Mouse (Mus musculus): ENCODE results near the gene Nucb2. TPM values are rescaled to one million over a fixed set of nuclear protein-coding genes. Genes with fewer than 3 reads are reported as not detected.
A peak's percentile ranks its signal among the peaks of the same experiment; 100 is the strongest.

Nucb2 gene
- polyA plus RNA-seq, 1 experiment from 2014 or later: 27.4 TPM

DNA sequence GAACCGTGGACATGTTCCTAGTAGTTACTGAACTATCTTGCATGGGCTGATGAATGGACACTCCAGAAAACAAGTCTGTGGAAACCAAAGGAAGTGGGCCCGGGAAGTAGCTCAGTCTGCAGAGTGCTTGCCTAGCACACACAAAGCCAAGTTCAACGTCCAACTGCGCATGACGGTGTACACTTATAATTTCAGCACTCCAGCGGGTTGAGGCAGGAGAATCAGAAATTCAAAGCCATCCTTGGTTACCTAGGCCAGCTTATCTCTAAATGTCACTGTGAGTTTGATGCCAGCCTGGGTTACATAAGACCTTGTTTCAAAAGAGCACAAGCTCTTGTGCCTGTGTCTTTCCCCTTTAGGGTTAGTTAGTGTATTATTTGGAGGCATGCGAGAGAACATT, 10.9 kb downstream of the Nucb2 start:
- no peaks in the 10 kb centered on the region; the same call in 1 of the 2 replicates for H3K36me3 ChIP-seq (ENCODE audit: control insufficient read depth, insufficient read depth, low read length)
- WGBS: 95% methylated on average over 7 of the region's 7 CpGs
- H3K4me1 ChIP-seq (ENCODE audit: control insufficient read depth, insufficient read depth, low read length): peaks cover 6% of the 10 kb centered on the region
- H3K4me2 ChIP-seq (ENCODE audit: low read length): no peak overlapping the region
- H3K27ac ChIP-seq (ENCODE audit: low read length): no peak overlapping the region
- no peaks in the 10 kb centered on the region for H3K9me3 ChIP-seq (replicated peaks; ENCODE audit: control insufficient read depth, low read length, poor library complexity, severe bottlenecking)
- no peak overlapping the region for H3K4me3 ChIP-seq (ENCODE audit: low read depth, low read length)
- no peak for ATAC-seq
- H3K9ac ChIP-seq (ENCODE audit: low read depth, low read length): no peak overlapping the region
- no peaks in the 10 kb centered on the region for H3K27me3 ChIP-seq (ENCODE audit: control insufficient read depth, insufficient read depth, low read depth, low read length)

- Histone ChIP-seq H3K4me2 (ENCODE audit: low read length) (no peak overlapping the region), H3K36me3 (ENCODE audit: control insufficient read depth, insufficient read depth, low read length) (no peaks in the 10 kb centered on the region; the same call in 1 of the 2 replicates), H3K9ac (ENCODE audit: low read depth, low read length) (no peak overlapping the region), H3K27ac (ENCODE audit: low read length) (no peak overlapping the region), H3K4me3 (ENCODE audit: low read depth, low read length) (no peak overlapping the region), H3K27me3 (ENCODE audit: control insufficient read depth, insufficient read depth, low read depth, low read length) (no peaks in the 10 kb centered on the region), H3K9me3 (replicated peaks; ENCODE audit: control insufficient read depth, low read length, poor library complexity, severe bottlenecking) (no peaks in the 10 kb centered on the region), H3K4me1 (ENCODE audit: control insufficient read depth, insufficient read depth, low read length) (peaks cover 6% of the 10 kb centered on the region)
- no peak for ATAC-seq
- 83% methylated on average over 13 of the region's 13 CpGs for WGBS
Measured at GRCm38 (mm10) chr7:116515514-116516135, 11.5 kb downstream of the Nucb2 start.

GRCm38 (mm10) chr7:116517240-116517639, 13.1 kb downstream of the Nucb2 start:
- peaks cover 3% of the 10 kb centered on the region; the same call in 1 of the 2 replicates for H3K36me3 ChIP-seq (ENCODE audit: control insufficient read depth, insufficient read depth, low read length)
- no peaks in the 10 kb centered on the region for H3K27me3 ChIP-seq (ENCODE audit: control insufficient read depth, insufficient read depth, low read depth, low read length)
- H3K4me1 ChIP-seq (ENCODE audit: control insufficient read depth, insufficient read depth, low read length): peaks cover 6% of the 10 kb centered on the region
- 0 out of 2 replicates have a peak overlapping the region, but pooled peaks have one; percentile 32 for H3K9ac ChIP-seq (ENCODE audit: low read depth, low read length)
- no peak overlapping the region for H3K4me2 ChIP-seq (ENCODE audit: low read length)
- ATAC-seq: no peak
- no peak overlapping the region for H3K4me3 ChIP-seq (ENCODE audit: low read depth, low read length)
- no peaks in the 10 kb centered on the region for H3K9me3 ChIP-seq (replicated peaks; ENCODE audit: control insufficient read depth, low read length, poor library complexity, severe bottlenecking)
- peak overlapping the region; percentile 44; the same call in 1 of the 2 replicates for H3K27ac ChIP-seq (ENCODE audit: low read length)
- 25% methylated on average over 5 of the region's 5 CpGs for WGBS

GRCm38 (mm10) chr7:116518155-116518554, 14.0 kb downstream of the Nucb2 start:
- no peak for ATAC-seq
- no peak overlapping the region for H3K27ac ChIP-seq (ENCODE audit: low read length)
- WGBS: 94% methylated on average over 5 of the region's 5 CpGs

DNA sequence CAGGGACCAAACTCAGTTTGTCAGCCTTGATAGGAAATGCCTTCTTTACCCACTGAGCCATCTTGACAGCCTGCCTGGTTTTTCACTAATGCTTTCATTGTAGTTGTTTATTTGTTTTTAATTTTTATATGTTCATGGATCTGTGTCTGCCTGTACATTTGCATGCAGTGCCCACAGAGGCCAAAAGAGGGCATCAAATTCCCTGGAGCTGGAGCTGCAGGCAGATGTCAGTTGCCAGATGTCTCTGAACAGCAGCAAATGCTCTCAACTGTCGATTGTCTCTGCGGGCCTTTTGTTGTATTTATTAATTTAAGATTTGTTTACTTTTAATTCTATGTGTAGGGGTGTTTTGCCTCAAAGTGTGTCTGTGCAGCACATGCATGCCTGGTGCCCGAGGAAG, 15.6 kb downstream of the Nucb2 start:
- H3K27ac ChIP-seq (ENCODE audit: low read length): no peak overlapping the region
- 58% methylated on average over 3 of the region's 3 CpGs for WGBS
- no peak for ATAC-seq

More at GRCm38 (mm10) chr7:116518155-116518554, 14.0 kb downstream of the Nucb2 start:
- Histone ChIP-seq H3K27me3 (ENCODE audit: control insufficient read depth, insufficient read depth, low read depth, low read length) (no peaks in the 10 kb centered on the region), H3K9ac (ENCODE audit: low read depth, low read length) (no peak overlapping the region), H3K36me3 (ENCODE audit: control insufficient read depth, insufficient read depth, low read length) (peaks cover 6% of the 10 kb centered on the region), H3K4me3 (ENCODE audit: low read depth, low read length) (no peak overlapping the region), H3K9me3 (replicated peaks; ENCODE audit: control insufficient read depth, low read length, poor library complexity, severe bottlenecking) (no peaks in the 10 kb centered on the region), H3K4me2 (ENCODE audit: low read length) (no peak overlapping the region), H3K4me1 (ENCODE audit: control insufficient read depth, insufficient read depth, low read length) (peaks cover 6% of the 10 kb centered on the region)

DNA sequence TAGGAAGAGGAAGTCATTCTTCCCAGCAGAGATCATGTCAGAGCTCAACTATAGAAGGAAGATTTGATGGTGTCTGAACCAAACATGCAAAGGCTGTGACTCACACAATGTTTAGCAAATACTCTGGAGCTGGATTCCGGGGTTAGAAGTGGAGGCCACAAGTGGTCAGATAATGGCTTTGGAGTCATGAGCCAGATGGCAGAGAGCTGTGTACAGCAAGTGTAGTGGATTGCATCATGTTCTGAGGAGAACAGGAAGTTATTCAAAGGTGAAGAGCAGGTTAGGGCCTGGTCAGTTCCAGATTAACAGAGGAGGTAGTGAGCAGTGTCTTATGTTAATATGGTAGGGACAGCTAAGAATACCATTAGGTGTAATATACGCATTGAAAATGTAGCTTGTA, 20.4 kb downstream of the Nucb2 start:
- Histone ChIP-seq H3K4me2 (ENCODE audit: low read length) (no peak overlapping the region), H3K36me3 (ENCODE audit: control insufficient read depth, insufficient read depth, low read length) (peaks cover 31% of the 10 kb centered on the region), H3K4me3 (ENCODE audit: low read depth, low read length) (no peak overlapping the region), H3K9me3 (replicated peaks; ENCODE audit: control insufficient read depth, low read length, poor library complexity, severe bottlenecking) (no peaks in the 10 kb centered on the region), H3K4me1 (ENCODE audit: control insufficient read depth, insufficient read depth, low read length) (no peaks in the 10 kb centered on the region), H3K27ac (ENCODE audit: low read length) (no peak overlapping the region), H3K27me3 (ENCODE audit: control insufficient read depth, insufficient read depth, low read depth, low read length) (no peaks in the 10 kb centered on the region), H3K9ac (ENCODE audit: low read depth, low read length) (no peak overlapping the region)
- 89% methylated on average over 2 of the region's 2 CpGs for WGBS
- no peak for ATAC-seq

More for the DNA sequence above, 15.6 kb downstream of the Nucb2 start:
- peaks cover 6% of the 10 kb centered on the region for H3K4me1 ChIP-seq (ENCODE audit: control insufficient read depth, insufficient read depth, low read length)
- no peak overlapping the region for H3K4me3 ChIP-seq (ENCODE audit: low read depth, low read length)
- H3K36me3 ChIP-seq (ENCODE audit: control insufficient read depth, insufficient read depth, low read length): peaks cover 15% of the 10 kb centered on the region
- no peaks in the 10 kb centered on the region for H3K27me3 ChIP-seq (ENCODE audit: control insufficient read depth, insufficient read depth, low read depth, low read length)
- H3K9me3 ChIP-seq (replicated peaks; ENCODE audit: control insufficient read depth, low read length, poor library complexity, severe bottlenecking): no peaks in the 10 kb centered on the region
- no peak overlapping the region for H3K4me2 ChIP-seq (ENCODE audit: low read length)
- no peak overlapping the region for H3K9ac ChIP-seq (ENCODE audit: low read depth, low read length)

DNA sequence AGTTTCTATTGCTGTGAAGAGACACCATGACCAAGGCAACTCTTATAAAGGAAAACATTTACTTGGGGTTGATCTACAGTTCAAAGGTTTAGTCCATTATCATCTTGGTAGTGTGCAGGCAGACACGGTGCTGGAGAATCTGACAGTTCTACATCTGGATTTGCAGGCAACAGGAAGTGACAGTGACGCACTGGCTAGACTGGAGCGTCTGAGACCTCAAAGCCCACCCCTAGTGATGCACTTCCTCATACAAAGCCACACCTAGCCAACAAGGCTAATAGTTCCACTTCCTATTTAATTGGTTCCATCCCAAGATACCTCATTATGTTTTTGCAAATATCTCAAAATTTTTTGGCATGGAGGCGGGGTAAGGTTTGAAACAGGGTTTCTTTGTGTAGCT, 25.6 kb downstream of the Nucb2 start:
- Histone ChIP-seq H3K4me2 (ENCODE audit: low read length) (no peak overlapping the region), H3K27ac (ENCODE audit: low read length) (no peak overlapping the region), H3K36me3 (ENCODE audit: control insufficient read depth, insufficient read depth, low read length) (peaks cover 21% of the 10 kb centered on the region), H3K9me3 (replicated peaks; ENCODE audit: control insufficient read depth, low read length, poor library complexity, severe bottlenecking) (no peaks in the 10 kb centered on the region), H3K9ac (ENCODE audit: low read depth, low read length) (no peak overlapping the region), H3K27me3 (ENCODE audit: control insufficient read depth, insufficient read depth, low read depth, low read length) (no peaks in the 10 kb centered on the region), H3K4me3 (ENCODE audit: low read depth, low read length) (no peak overlapping the region), H3K4me1 (ENCODE audit: control insufficient read depth, insufficient read depth, low read length) (no peaks in the 10 kb centered on the region)
- no peak for ATAC-seq
- WGBS: 90% methylated on average over 4 of the region's 4 CpGs

- 91% methylated on average over 5 of the region's 5 CpGs for WGBS
- Histone ChIP-seq H3K27ac (ENCODE audit: low read length) (no peak overlapping the region), H3K4me3 (ENCODE audit: low read depth, low read length) (no peak overlapping the region), H3K27me3 (ENCODE audit: control insufficient read depth, insufficient read depth, low read depth, low read length) (no peaks in the 10 kb centered on the region), H3K4me2 (ENCODE audit: low read length) (no peak overlapping the region), H3K9me3 (replicated peaks; ENCODE audit: control insufficient read depth, low read length, poor library complexity, severe bottlenecking) (no peaks in the 10 kb centered on the region), H3K4me1 (ENCODE audit: control insufficient read depth, insufficient read depth, low read length) (no peaks in the 10 kb centered on the region), H3K9ac (ENCODE audit: low read depth, low read length) (no peak overlapping the region), H3K36me3 (ENCODE audit: control insufficient read depth, insufficient read depth, low read length) (peaks cover 21% of the 10 kb centered on the region)
- ATAC-seq: no peak
Measured at GRCm38 (mm10) chr7:116530470-116530869, 26.3 kb downstream of the Nucb2 start.

- H3K4me2 ChIP-seq (ENCODE audit: low read length): no peak overlapping the region
- H3K36me3 ChIP-seq (ENCODE audit: control insufficient read depth, insufficient read depth, low read length): peaks cover 19% of the 10 kb centered on the region
- no peak overlapping the region for H3K4me3 ChIP-seq (ENCODE audit: low read depth, low read length)
- WGBS: 82% methylated on average over 4 of the region's 4 CpGs
- no peak overlapping the region for H3K9ac ChIP-seq (ENCODE audit: low read depth, low read length)
- no peaks in the 10 kb centered on the region for H3K27me3 ChIP-seq (ENCODE audit: control insufficient read depth, insufficient read depth, low read depth, low read length)
- no peak overlapping the region for H3K27ac ChIP-seq (ENCODE audit: low read length)
- ATAC-seq: 0 out of 2 replicates have a peak, but pooled peaks have one; percentile 72
- no peaks in the 10 kb centered on the region for H3K4me1 ChIP-seq (ENCODE audit: control insufficient read depth, insufficient read depth, low read length)
- no peaks in the 10 kb centered on the region for H3K9me3 ChIP-seq (replicated peaks; ENCODE audit: control insufficient read depth, low read length, poor library complexity, severe bottlenecking)
Measured at GRCm38 (mm10) chr7:116531311-116531710, 27.1 kb downstream of the Nucb2 start.
